Comparison of ENCODE assay signal across 9 mouse cellular contexts in the genomic region with DNA sequence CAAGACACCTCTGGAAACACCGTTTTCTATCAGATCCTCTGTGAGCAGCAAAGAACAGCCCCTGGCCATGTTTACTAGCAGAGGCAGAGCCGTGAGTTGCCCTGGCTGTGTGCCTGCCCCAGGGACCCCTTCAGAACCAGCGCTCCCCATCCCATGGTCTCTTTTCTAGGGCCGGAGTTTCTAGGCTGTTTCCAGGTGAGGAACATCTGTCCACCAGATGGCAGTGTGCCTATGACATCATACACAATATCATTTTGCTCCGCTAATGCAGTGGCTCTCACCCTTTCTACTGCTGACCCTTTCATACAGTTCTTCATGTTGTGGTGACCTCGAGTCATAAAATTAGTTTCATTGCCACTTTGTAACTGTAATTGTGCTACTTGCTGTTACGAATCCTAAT. TPM values are rescaled to one million over a fixed set of nuclear protein-coding genes. Genes with fewer than 3 reads are reported as not detected.
A peak's percentile ranks its signal among the peaks of the same experiment; 100 is the strongest.
DNase-seq lines count a peak whose midpoint lies in the region; ATAC-seq and TF ChIP-seq lines count a peak whose summit lies in the region.
"Had no signal": no experiment of that assay in that cellular context is flagged by ENCODE, and none has a peak within 500 bp of the region (broad histone marks: within the 10 kb centered on the region; RNA-seq: fewer than 3 reads in every experiment).

No protein-coding gene starts in this region.

- TF ChIP-seq CTCF in bone marrow, adult 2 months (IDR thresholded peaks at IDR 0.05; ENCODE audit: control insufficient read depth, insufficient read depth, low read length), result peak; percentile 45; the same call in 1 of the 2 replicates
- TF ChIP-seq CTCF in hindbrain, postnatal 0 days (IDR thresholded peaks at IDR 0.05; ENCODE audit: low read depth), result peak; percentile 82

- H3K27ac ChIP-seq in bone marrow, adult 2 months (ENCODE audit: control insufficient read depth, insufficient read depth, low read depth, low read length, poor library complexity), result no peak overlapping the region
- H3K27ac ChIP-seq in hindbrain, postnatal 0 days, result no peak overlapping the region
- no peak overlapping the region for H3K27ac ChIP-seq in midbrain, embryonic 14.5 days (replicated peaks; ENCODE audit: low read depth, low read length)
- H3K27ac ChIP-seq: liver, embryonic 15.5 days had no signal

- no peak overlapping the region for H3K9ac ChIP-seq in hindbrain, postnatal 0 days (replicated peaks; ENCODE audit: low read length)
- no peak overlapping the region for H3K9ac ChIP-seq in midbrain, embryonic 14.5 days (replicated peaks; ENCODE audit: low read length)
- H3K9ac ChIP-seq: liver, embryonic 15.5 days had no signal

- H3K27me3 ChIP-seq in hindbrain, postnatal 0 days (ENCODE audit: insufficient read depth, low read length), result no peaks in the 10 kb centered on the region
- H3K27me3 ChIP-seq in midbrain, embryonic 14.5 days (ENCODE audit: control insufficient read depth, insufficient read depth, low read length), result no peaks in the 10 kb centered on the region
- H3K27me3 ChIP-seq: liver, embryonic 15.5 days had no signal

- H3K36me3 ChIP-seq in hindbrain, postnatal 0 days (ENCODE audit: insufficient read depth, low read length), result no peaks in the 10 kb centered on the region
- H3K36me3 ChIP-seq in midbrain, embryonic 14.5 days (ENCODE audit: control insufficient read depth, insufficient read depth, low read length), result no peaks in the 10 kb centered on the region
- H3K36me3 ChIP-seq: liver, embryonic 15.5 days had no signal

- no peaks in the 10 kb centered on the region for H3K9me3 ChIP-seq in hindbrain, postnatal 0 days (ENCODE audit: low read length)
- H3K9me3 ChIP-seq in midbrain, embryonic 14.5 days (ENCODE audit: control insufficient read depth, low read length), result no peaks in the 10 kb centered on the region
- H3K9me3 ChIP-seq: liver, embryonic 15.5 days had no signal

- ATAC-seq in hindbrain, postnatal 0 days, result no peak
- ATAC-seq in midbrain, embryonic 14.5 days (ENCODE audit: low FRiP score, low TSS enrichment), result peak; percentile 59; the same call in 1 of the 2 replicates

- H3K4me2 ChIP-seq in hindbrain, postnatal 0 days (ENCODE audit: low read depth, low read length), result no peak overlapping the region
- H3K4me2 ChIP-seq in midbrain, embryonic 14.5 days (ENCODE audit: low read length), result no peak overlapping the region
- H3K4me2 ChIP-seq: liver, embryonic 15.5 days had no signal

- peaks cover 3% of the 10 kb centered on the region; the same call in 1 of the 2 replicates for H3K4me1 ChIP-seq in bone marrow, adult 2 months (ENCODE audit: control insufficient read depth, insufficient read depth, low read length)
- peaks cover 4% of the 10 kb centered on the region; the same call in 1 of the 2 replicates for H3K4me1 ChIP-seq in hindbrain, postnatal 0 days (ENCODE audit: insufficient read depth, low read length)
- H3K4me1 ChIP-seq in midbrain, embryonic 14.5 days (ENCODE audit: control insufficient read depth, insufficient read depth, low read length), result 0 out of 2 replicates have a peak, but pooled peaks cover 4% of the 10 kb centered on the region

- no peak for TF ChIP-seq POLR2A in bone marrow, adult 2 months (IDR thresholded peaks at IDR 0.05; ENCODE audit: borderline replicate concordance, control insufficient read depth, low read depth, low read length)

- H3K4me3 ChIP-seq in bone marrow, adult 2 months (replicated peaks; ENCODE audit: control insufficient read depth, low read depth, low read length), result no peak overlapping the region
- H3K4me3 ChIP-seq in hindbrain, postnatal 0 days (ENCODE audit: low read length), result no peak overlapping the region
- no peak overlapping the region for H3K4me3 ChIP-seq in midbrain, embryonic 14.5 days (replicated peaks; ENCODE audit: low read depth, low read length)
- H3K4me3 ChIP-seq: liver, embryonic 15.5 days had no signal

- DNase-seq in kidney, adult 18-20 months, result peak; percentile 20
- DNase-seq in kidney, adult 11 months, result no peak
- peak; percentile 45 to 52 for DNase-seq in CD8-positive naive resting alpha-beta T cell, adult 2 months (ENCODE audit: low read depth in 2 of 2, low spot score in 2 of 2)
- peak; percentile 83 for DNase-seq in hindbrain, postnatal 0 days (ENCODE audit: low spot score)
- peak; percentile 89 for DNase-seq in midbrain, embryonic 14.5 days
- DNase-seq in cerebellum, adult 11-12 months, result no peak
- no peak for DNase-seq in yolk sac, embryonic 10.5 days (ENCODE audit: low spot score)

- 36% methylated on average over 7 of the region's 7 CpGs for WGBS in bone marrow, adult 2 months
- 38% methylated on average over 7 of the region's 7 CpGs for WGBS in hindbrain, postnatal 0 days
- WGBS in midbrain, embryonic 14.5 days, result 49% methylated on average over 7 of the region's 7 CpGs

RNA-seq across cellular contexts. Expression of a gene that starts 34.2 kb away (rescaled TPM):
- not detected in 2 replicates for polyA plus RNA-seq in bone marrow, adult 2 months (2011; ENCODE audit: insufficient read depth, insufficient read length, low replicate concordance, missing spikeins)
- total RNA-seq in hindbrain, postnatal 0 days (2014; rRNA removed), result 0.11 and 0.26 TPM in 2 replicates
- polyA plus RNA-seq in hindbrain, postnatal 0 days (2015; fragmentation: Nextera tagmentation; extraction: Ambion mirVana), result 0.08 and 0.20 TPM in 2 replicates
- polyA plus RNA-seq in midbrain, embryonic 14.5 days (2014; fragmentation: Nextera tagmentation; extraction: Ambion mirVana), result 0.18 and 0.39 TPM in 2 replicates
- polyA plus RNA-seq: liver, embryonic 15.5 days had no signal

Comparison
In these comparisons a context has a peak if more than half of its experiments do, and no peak if none do; other contexts are left out.
1. DNase-seq: peak in kidney, adult 18-20 months (single experiment), CD8-positive naive resting alpha-beta T cell, adult 2 months (2 of 2), hindbrain, postnatal 0 days (single experiment) and midbrain, embryonic 14.5 days (single experiment); none in kidney, adult 11 months (single experiment), cerebellum, adult 11-12 months (single experiment) and yolk sac, embryonic 10.5 days (single experiment).